Mouse (Mus musculus) layer of hippocampus, adult 18-20 months (tissue): ENCODE data around the gene Lenep. TPM values are rescaled to one million over a fixed set of nuclear protein-coding genes. Genes with fewer than 3 reads are reported as not detected.

Source experiments
- DNase-seq, 2 experiments: peaks; one replicate each; pipeline ENCODE4 v3.0.0; 2022; ENCODE audit warnings: low spot score in 2 of 2
- total RNA-seq, 2 experiments: library from RNA; stranded (reverse); gene quantifications; 2 replicates each; pipeline ENCODE4 v1.2.3; 2021

Lenep gene
- total RNA-seq, 2 experiments from 2014 or later, result 2.5 to 4.4 TPM

DNA sequence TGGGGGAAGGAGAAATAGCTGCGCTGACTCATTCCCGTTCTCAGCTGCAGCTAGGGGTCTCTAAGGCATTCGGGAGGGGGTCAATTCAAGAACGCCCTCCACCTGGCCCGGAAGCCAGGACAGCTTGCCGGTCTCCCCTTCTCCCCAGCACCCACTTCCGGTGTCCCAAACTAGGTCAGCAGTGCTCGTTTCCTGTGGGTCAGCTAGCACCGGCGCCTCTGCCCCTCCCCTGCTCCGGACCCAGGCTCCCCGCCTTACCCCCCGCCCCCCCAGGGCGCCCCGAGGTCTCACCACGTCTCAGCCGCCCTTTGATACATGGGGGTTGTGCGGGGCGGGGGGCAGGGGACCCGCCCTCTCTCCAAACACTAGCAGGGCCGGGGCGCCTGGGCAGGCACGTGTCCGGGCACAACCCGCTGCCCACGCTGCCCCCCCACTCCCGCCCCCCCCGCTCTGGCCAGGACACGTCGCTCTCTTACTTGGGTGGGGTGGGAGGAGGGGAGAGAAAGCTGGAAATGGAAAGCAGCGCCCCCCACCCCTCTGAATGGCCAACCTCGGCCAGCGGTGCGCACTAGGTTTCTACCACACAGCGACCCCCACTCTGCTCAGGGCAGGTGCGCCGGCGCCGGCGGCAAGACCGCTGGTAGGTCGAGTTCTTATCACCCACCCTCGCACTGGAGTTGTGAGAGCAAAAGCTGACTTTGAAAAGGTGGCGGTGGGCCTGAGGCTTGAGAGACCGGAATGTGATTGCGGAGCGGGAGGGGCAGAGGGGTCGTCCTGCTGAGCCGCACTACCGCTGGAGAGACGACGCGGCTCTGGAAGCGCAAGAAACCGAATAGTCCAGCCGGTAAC lies 10.7 kb downstream of the Lenep start:
- no peak for DNase-seq

GRCm38 (mm10) chr3:89390699-89391662 lies 11.6 kb downstream of the Lenep start:
- no peak for DNase-seq

DNA sequence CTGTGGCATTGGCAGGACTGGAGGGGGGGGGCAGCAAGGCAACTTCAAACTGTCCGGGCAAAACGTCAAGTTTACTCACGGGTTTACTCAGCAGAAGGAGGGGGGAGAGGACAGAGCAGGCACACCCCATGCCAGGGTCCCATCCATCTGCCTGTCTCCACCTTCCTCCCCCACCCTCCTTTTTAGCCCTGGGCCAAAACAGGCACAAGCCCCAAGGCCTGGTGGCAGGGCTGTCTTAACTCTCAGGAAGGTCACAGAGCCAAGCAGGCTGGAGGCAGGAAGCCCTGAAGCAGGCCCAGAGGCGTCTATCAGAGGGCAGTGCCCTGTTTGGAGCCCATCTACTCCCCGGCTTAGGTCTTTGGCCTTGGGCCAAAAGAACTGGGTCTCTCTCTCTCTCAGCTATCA lies 12.5 kb downstream of the Lenep start:
- no peak for DNase-seq

- DNase-seq, result peak in 1 of 2 experiments; percentile 57
These were observed 13.5 kb downstream of the Lenep start for GRCm38 (mm10) chr3:89388901-89389740.

- DNase-seq, result no peak
These were observed 14.3 kb downstream of the Lenep start for GRCm38 (mm10) chr3:89388134-89388881.

GRCm38 (mm10) chr3:89387632-89388031 lies 15.0 kb downstream of the Lenep start:
- DNase-seq, result no peak

GRCm38 (mm10) chr3:89386438-89387420 lies 15.9 kb downstream of the Lenep start:
- DNase-seq, result no peak

GRCm38 (mm10) chr3:89385451-89385850 lies 17.1 kb downstream of the Lenep start:
- no peak for DNase-seq

DNA sequence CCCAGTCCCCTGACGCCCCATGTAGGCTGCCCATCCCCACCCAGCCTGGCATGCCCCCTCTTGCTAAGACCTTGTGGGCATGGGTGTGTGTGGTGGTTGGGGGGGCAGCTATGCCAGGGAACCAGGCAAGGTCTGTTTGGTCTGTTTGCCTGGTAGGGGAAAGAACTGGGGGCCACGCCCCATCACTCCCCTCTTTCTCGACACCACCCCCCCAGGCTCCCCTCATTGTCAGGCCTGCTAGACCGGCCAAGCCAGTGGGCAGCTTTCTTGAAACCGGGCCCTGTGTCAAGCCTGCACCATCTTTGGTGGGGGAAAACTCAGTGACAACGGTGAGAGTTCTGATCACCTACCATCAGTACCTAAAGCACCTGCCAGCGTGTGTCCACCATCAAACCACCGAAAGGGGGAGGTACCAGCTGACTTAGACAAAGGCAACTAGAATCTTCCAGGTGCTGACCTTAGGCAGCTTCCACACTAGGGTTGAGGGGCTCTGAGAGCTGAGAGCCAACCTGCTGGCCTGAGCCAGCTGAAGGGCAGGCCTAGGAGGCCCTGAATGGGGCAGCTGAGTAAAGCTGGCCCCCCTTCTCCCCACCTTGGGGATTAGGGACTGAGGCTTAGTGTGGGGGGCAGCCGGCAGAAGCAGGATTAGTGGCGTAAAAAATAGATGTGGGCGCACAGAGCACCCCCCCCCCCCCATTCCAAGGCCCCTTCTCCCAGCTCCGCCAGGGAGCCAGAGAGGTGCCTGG lies 18.1 kb downstream of the Lenep start:
- DNase-seq, result no peak

- DNase-seq, result no peak
These were observed 18.8 kb downstream of the Lenep start for GRCm38 (mm10) chr3:89383651-89384255.

GRCm38 (mm10) chr3:89382950-89383349 lies 19.6 kb downstream of the Lenep start:
- no peak for DNase-seq

- no peak for DNase-seq
These were observed 20.3 kb downstream of the Lenep start for GRCm38 (mm10) chr3:89382033-89382882.

- no peak for DNase-seq
These were observed 21.4 kb downstream of the Lenep start for GRCm38 (mm10) chr3:89381233-89381632.

DNA sequence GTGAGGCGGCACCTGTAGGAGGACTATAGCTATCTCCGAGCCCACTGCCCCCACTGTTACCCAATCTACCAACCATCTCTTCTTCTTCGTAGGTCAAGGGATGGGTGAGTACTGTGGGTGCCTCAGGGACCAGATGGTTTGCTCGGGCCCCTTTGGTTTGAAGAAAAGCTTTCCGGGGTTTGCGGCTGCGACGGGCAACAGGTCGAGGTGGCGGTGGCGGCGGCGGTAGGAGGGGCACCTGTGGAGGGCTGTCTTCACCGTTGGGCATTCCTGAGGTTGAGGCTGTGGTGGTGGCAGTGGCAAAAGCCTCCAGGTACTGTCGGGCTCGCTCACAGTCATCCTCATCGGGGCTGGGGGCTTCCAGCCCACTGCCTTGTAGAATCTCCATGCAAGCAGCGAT lies 21.9 kb downstream of the Lenep start:
- DNase-seq, result no peak

GRCm38 (mm10) chr3:89380291-89380690 lies 22.3 kb downstream of the Lenep start:
- DNase-seq, result no peak

- DNase-seq, result no peak
These were observed 23.0 kb downstream of the Lenep start for GRCm38 (mm10) chr3:89379388-89380131.
